Mouse (Mus musculus) MEL (cell line): ENCODE results near the gene Ctnnbip1.

Source experiments
- CTCF ChIP-seq, 3 experiments: IDR thresholded peaks in 2 of 3; conservative IDR thresholded peaks in 1 of 3; 2 replicates each; pipeline ENCODE4 v1.5.1; 2011 to 2012; ENCODE audit warnings: low read length in 3 of 3, low read depth in 2 of 3, mild to moderate bottlenecking in 2 of 3, improper control_type of control experiment in 1 of 3, inconsistent platforms in 1 of 3, mixed read lengths in 1 of 3, moderate library complexity in 1 of 3; ENCODE audit not compliant: control insufficient read depth in 1 of 3, insufficient read depth in 1 of 3, poor library complexity in 1 of 3, severe bottlenecking in 1 of 3
- MYC ChIP-seq: IDR thresholded peaks from 2 replicates; pipeline ENCODE4 v1.6.1; 2011; ENCODE audit warnings: low read depth, mild to moderate bottlenecking, low read length, improper control_type of control experiment, moderate library complexity
- POLR2A ChIP-seq, 2 experiments: IDR thresholded peaks; 2 replicates each; pipeline ENCODE4 v1.6.1; 2011 to 2012; ENCODE audit warnings: low read length in 2 of 2, mild to moderate bottlenecking in 2 of 2, control low read depth in 1 of 2, improper control_type of control experiment in 1 of 2, low read depth in 1 of 2, moderate library complexity in 1 of 2; ENCODE audit not compliant: control insufficient read depth in 1 of 2, insufficient read depth in 1 of 2, poor library complexity in 1 of 2
- SMC3 ChIP-seq: IDR thresholded peaks from 2 replicates; pipeline ENCODE4 v1.6.1; 2011; ENCODE audit warnings: low read depth, low read length, improper control_type of control experiment
- TCF12 ChIP-seq: IDR thresholded peaks from 2 replicates; pipeline ENCODE4 v1.6.1; 2014; ENCODE audit warnings: low read depth, mild to moderate bottlenecking, inconsistent platforms, low read length, improper control_type of control experiment, moderate library complexity
- USF2 ChIP-seq, 2 experiments: IDR thresholded peaks; 2 replicates each; pipeline ENCODE4 v1.6.1; 2011 to 2012; ENCODE audit warnings: improper control_type of control experiment in 2 of 2, low read length in 2 of 2, borderline replicate concordance in 1 of 2, inconsistent platforms in 1 of 2, low read depth in 1 of 2, mild to moderate bottlenecking in 1 of 2; ENCODE audit not compliant: insufficient read depth in 1 of 2
- ZMIZ1 ChIP-seq: IDR thresholded peaks from 2 replicates; pipeline ENCODE4 v1.6.1; 2012; ENCODE audit warnings: low read depth, mild to moderate bottlenecking, inconsistent platforms, low read length, improper control_type of control experiment, moderate library complexity

DNA sequence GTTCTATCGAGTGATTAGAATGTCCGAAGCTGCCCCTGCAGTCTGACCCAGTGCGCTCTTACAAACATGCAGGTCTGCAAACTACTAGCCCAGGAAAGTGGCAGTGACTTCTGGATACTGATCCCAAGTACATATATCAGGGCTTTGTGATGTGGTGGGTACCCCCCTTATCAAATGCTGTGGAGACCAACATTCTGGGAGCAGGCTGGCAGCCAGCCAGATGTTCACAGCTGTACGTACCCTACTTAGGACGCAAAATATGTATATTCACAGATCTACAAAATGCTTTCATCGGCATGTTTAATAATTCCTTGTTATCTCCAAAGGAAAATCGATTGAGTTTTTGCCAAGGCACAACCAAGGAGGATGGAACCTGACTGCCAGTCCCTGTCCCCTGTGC is 6.0 kb upstream of the Ctnnbip1 start:
- TF ChIP-seq CTCF (IDR thresholded peaks at IDR 0.05 in 2 of 3, conservative IDR thresholded peaks at IDR 0.05 in 1 of 3; ENCODE audit: control insufficient read depth in 1 of 3, insufficient read depth in 1 of 3, low read depth in 2 of 3, low read length in 3 of 3, poor library complexity in 1 of 3, severe bottlenecking in 1 of 3) (no peak), MYC (no peak), ZMIZ1 (no peak), SMC3 (no peak), USF2 (IDR thresholded peaks at IDR 0.05; ENCODE audit: borderline replicate concordance in 1 of 2, insufficient read depth in 1 of 2, low read depth in 1 of 2, low read length in 2 of 2) (no peak), TCF12 (no peak), POLR2A (IDR thresholded peaks at IDR 0.05; ENCODE audit: control insufficient read depth in 1 of 2, insufficient read depth in 1 of 2, low read depth in 1 of 2, low read length in 2 of 2, poor library complexity in 1 of 2) (no peak)
